Mouse (Mus musculus) hindbrain, postnatal 0 days (tissue): ENCODE measurements at regions not wholly inside any gene's neighbourhood (a gene's known extent, or its start where the extent isn't known, plus 50 kb on each side); places are given as distances from the start of the nearest gene placed in this dataset.

Source experiments
- ATAC-seq: fragments of 200-750 bp; cut with Nextera tagmentation; 2 replicates; pipeline ENCODE4 v1.8.0; 2017; ENCODE audit warnings: mild to moderate bottlenecking, moderate TSS enrichment, moderate library complexity
- DNase-seq: peaks from one replicate; pipeline ENCODE4 v3.0.0-alpha.2; 2015; ENCODE audit warnings: low spot score
- H3K27ac ChIP-seq: fragments of 300-500 bp; sonication (generic); 2 replicates; pipeline ENCODE4 v1.5.1; 2014; ENCODE audit warnings: mild to moderate bottlenecking
- H3K27me3 ChIP-seq: fragments of 300-500 bp; sonication (generic); 2 replicates; pipeline ENCODE4 v1.6.1; 2014; ENCODE audit warnings: low read length, mixed read lengths; ENCODE audit not compliant: insufficient read depth
- H3K36me3 ChIP-seq: fragments of 300-500 bp; sonication (generic); 2 replicates; pipeline ENCODE4 v1.6.1; 2014; ENCODE audit warnings: low read length, mixed read lengths; ENCODE audit not compliant: insufficient read depth
- H3K4me1 ChIP-seq: fragments of 300-500 bp; sonication (generic); 2 replicates; pipeline ENCODE4 v1.6.1; 2014; ENCODE audit warnings: antibody characterized with exemption, low read length, mixed read lengths; ENCODE audit not compliant: insufficient read depth
- H3K4me2 ChIP-seq: fragments of 300-500 bp; sonication (generic); 2 replicates; pipeline ENCODE4 v1.6.1; 2014; ENCODE audit warnings: low read depth, mild to moderate bottlenecking, low read length, moderate library complexity, mixed read lengths
- H3K4me3 ChIP-seq: fragments of 300-500 bp; sonication (generic); 2 replicates; pipeline ENCODE4 v1.5.1; 2014; ENCODE audit warnings: low read length
- H3K9ac ChIP-seq: fragments of 300-500 bp; sonication (generic); replicated peaks from 2 replicates; pipeline ENCODE4 v1.6.1; 2014; ENCODE audit warnings: mild to moderate bottlenecking, low read length, moderate library complexity, mixed read lengths
- H3K9me3 ChIP-seq: fragments of 300-500 bp; sonication (generic); 2 replicates; pipeline ENCODE4 v1.6.1; 2016; ENCODE audit warnings: low read length, mixed read lengths
- CTCF ChIP-seq: IDR thresholded peaks from 2 replicates; pipeline ENCODE4 v1.5.1; 2016; ENCODE audit warnings: antibody characterized with exemption, control low read depth, low read depth
- WGBS: fragments of 180-500 bp; shearing (Covaris S2); extraction: QIAGEN DNeasy Blood & Tissue Kit; methylation state at CpG from one replicate; pipeline ENCODE4 v1.1.7; 2014; 5-methylcytosine and 5-hydroxymethylcytosine counted together

DNA sequence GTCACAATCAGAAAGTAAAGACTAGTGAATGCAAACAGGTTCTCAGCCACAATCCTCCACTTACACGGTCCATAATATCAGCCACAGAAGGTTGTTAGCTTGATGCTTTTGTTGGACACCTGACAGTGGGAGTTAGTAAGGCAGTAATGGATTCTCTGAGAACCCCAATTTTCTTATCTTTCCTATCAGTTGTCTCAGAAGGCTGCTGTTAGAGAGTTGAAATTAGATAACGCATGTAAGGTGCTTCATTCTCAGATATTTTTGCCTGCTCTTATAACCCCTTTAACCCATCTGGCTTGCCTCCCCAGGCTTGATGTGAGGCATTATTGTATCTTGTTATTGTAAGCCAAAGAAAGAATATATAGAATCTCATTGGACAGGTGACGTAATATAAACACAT, 63.0 kb upstream of the Ube2e3 start:
- H3K27me3 ChIP-seq: no peaks in the 10 kb centered on the region
- WGBS: 94% methylated on average over 3 of the region's 3 CpGs
- H3K4me2 ChIP-seq: no peak overlapping the region

DNA sequence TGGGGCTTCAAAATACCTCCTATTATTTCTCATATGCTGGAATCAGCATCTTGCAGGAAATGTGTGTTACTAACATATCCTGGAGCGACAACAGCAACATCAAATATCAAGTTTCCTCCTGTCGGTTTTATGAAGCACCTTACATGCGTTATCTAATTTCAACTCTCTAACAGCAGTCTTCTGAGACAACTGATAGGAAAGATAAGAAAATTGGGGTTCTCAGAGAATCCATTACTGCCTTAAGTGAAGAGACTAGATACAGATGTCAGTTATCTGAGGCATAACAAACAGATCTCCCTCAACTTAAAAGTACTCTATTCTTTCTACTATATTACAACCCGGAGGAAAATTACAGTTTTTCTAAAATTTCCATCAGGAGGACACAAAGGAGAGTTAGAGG, 64.4 kb upstream of the Ube2e3 start:
- Histone ChIP-seq H3K9ac (no peak overlapping the region), H3K36me3 (no peaks in the 10 kb centered on the region), H3K9me3 (no peaks in the 10 kb centered on the region), H3K4me1 (no peaks in the 10 kb centered on the region), H3K27ac (no peak overlapping the region), H3K27me3 (no peaks in the 10 kb centered on the region), H3K4me3 (no peak overlapping the region), H3K4me2 (no peak overlapping the region)
- no peak for ATAC-seq
- WGBS: 83% methylated on average over 4 of the region's 4 CpGs
- DNase-seq: no peak
- TF ChIP-seq CTCF: no peak

More for the DNA sequence above, 63.0 kb upstream of the Ube2e3 start:
- Histone ChIP-seq H3K27ac (no peak overlapping the region), H3K9ac (no peak overlapping the region), H3K4me3 (no peak overlapping the region), H3K9me3 (no peaks in the 10 kb centered on the region), H3K4me1 (no peaks in the 10 kb centered on the region), H3K36me3 (no peaks in the 10 kb centered on the region)
- DNase-seq (no peak), ATAC-seq (no peak)
- no peak for TF ChIP-seq CTCF

DNA sequence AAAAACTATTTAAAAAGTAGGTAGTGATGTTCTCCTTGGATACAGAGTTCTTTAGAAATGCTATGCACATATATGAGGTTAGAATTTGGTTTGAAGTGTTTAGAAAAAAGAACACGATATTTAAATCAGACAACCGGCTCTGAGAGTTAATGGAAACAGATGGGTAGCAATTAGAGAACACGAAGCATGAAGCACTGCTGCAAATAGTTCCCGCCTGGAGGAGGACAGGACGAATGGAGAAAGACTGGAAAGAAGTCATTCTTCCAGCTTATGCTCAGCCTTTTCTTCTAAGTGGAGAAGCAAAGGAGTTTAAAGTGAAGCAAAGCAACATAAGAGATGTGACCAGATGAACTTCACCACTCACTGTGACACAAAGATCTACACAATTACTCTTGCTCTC, 72.5 kb upstream of the Ube2e3 start:
- no peak for TF ChIP-seq CTCF
- H3K36me3 ChIP-seq: no peaks in the 10 kb centered on the region
- H3K9me3 ChIP-seq: no peaks in the 10 kb centered on the region
- H3K27me3 ChIP-seq: no peaks in the 10 kb centered on the region
- no peak overlapping the region for H3K4me2 ChIP-seq
- no peak for DNase-seq
- no peak overlapping the region for H3K9ac ChIP-seq
- 71% methylated on average over 5 of the region's 5 CpGs for WGBS
- no peak overlapping the region for H3K27ac ChIP-seq
- ATAC-seq: no peak
- H3K4me1 ChIP-seq: no peaks in the 10 kb centered on the region
- no peak overlapping the region for H3K4me3 ChIP-seq

DNA sequence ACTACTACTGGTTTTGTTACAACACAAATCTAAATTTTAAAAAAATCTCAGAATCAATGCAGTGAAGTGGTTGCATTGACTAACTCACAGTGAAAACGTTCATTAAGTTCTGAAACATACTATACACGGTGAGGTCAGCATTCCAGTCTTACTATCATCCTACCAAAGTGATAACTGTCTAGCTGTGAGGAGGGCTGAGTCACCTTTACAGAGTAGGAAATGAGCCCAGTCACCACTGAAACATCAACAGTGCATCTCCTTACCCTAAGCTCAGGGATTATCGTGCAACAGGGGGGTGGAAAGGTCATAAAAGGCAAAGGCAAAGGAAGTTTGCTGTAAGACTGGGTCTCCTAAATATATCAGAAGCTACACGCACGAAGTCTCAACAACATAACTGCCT, 73.2 kb upstream of the Ube2e3 start:
- ATAC-seq (no peak), DNase-seq (no peak)
- Histone ChIP-seq H3K4me1 (no peaks in the 10 kb centered on the region), H3K4me3 (no peak overlapping the region), H3K9me3 (no peaks in the 10 kb centered on the region), H3K36me3 (no peaks in the 10 kb centered on the region), H3K27me3 (no peaks in the 10 kb centered on the region), H3K9ac (no peak overlapping the region), H3K27ac (no peak overlapping the region), H3K4me2 (no peak overlapping the region)
- WGBS: 85% methylated on average over 5 of the region's 5 CpGs
- TF ChIP-seq CTCF: no peak

GRCm38 (mm10) chr2:78789124-78789523, 78.8 kb upstream of the Ube2e3 start:
- 90% methylated on average over 5 of the region's 5 CpGs for WGBS
- no peak overlapping the region for H3K4me3 ChIP-seq
- H3K9me3 ChIP-seq: no peaks in the 10 kb centered on the region
- no peaks in the 10 kb centered on the region for H3K27me3 ChIP-seq
- H3K4me1 ChIP-seq: no peaks in the 10 kb centered on the region
- DNase-seq: no peak
- TF ChIP-seq CTCF: no peak
- no peak overlapping the region for H3K9ac ChIP-seq
- no peak overlapping the region for H3K27ac ChIP-seq
- no peak for ATAC-seq
- no peak overlapping the region for H3K4me2 ChIP-seq
- H3K36me3 ChIP-seq: no peaks in the 10 kb centered on the region

DNA sequence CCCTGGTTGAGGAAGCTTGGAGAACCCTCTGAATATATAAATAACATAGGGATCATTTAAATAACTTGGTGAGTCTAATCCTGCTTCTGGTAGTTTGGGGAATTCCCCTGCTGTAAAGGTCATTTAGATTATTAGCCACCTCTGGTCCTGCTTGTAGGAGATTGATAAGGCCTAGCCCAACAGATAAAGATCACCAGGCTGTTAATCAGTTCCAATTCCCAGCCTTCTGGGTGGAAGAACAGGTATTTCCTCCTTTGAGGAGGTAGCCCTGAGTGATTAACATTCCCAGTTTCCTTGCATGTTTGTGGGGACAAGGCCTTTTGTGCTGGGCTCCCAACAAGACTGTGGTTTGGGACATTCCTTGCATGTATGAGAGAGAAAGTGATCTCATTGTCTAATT, 79.7 kb upstream of the Ube2e3 start:
- DNase-seq: no peak
- ATAC-seq: no peak
- Histone ChIP-seq H3K36me3 (no peaks in the 10 kb centered on the region), H3K9ac (no peak overlapping the region), H3K4me2 (no peak overlapping the region), H3K27me3 (no peaks in the 10 kb centered on the region), H3K4me3 (no peak overlapping the region), H3K4me1 (no peaks in the 10 kb centered on the region), H3K9me3 (no peaks in the 10 kb centered on the region), H3K27ac (no peak overlapping the region)
- no peak for TF ChIP-seq CTCF

GRCm38 (mm10) chr2:78779949-78780348, 88.0 kb upstream of the Ube2e3 start:
- ATAC-seq (no peak), DNase-seq (no peak)
- 90% methylated on average over 3 of the region's 3 CpGs for WGBS

GRCm38 (mm10) chr2:78777589-78777988, 90.3 kb upstream of the Ube2e3 start:
- H3K4me3 ChIP-seq: no peak overlapping the region
- DNase-seq (no peak), ATAC-seq (no peak)
- TF ChIP-seq CTCF: no peak
- no peaks in the 10 kb centered on the region for H3K9me3 ChIP-seq
- H3K27ac ChIP-seq: no peak overlapping the region
- H3K4me1 ChIP-seq: no peaks in the 10 kb centered on the region
- no peaks in the 10 kb centered on the region for H3K27me3 ChIP-seq
- no peaks in the 10 kb centered on the region for H3K36me3 ChIP-seq
- H3K4me2 ChIP-seq: no peak overlapping the region
- H3K9ac ChIP-seq: no peak overlapping the region

More at GRCm38 (mm10) chr2:78779949-78780348, 88.0 kb upstream of the Ube2e3 start:
- H3K4me1 ChIP-seq: no peaks in the 10 kb centered on the region
- H3K9ac ChIP-seq: no peak overlapping the region
- no peaks in the 10 kb centered on the region for H3K27me3 ChIP-seq
- H3K4me2 ChIP-seq: no peak overlapping the region
- no peaks in the 10 kb centered on the region for H3K9me3 ChIP-seq
- H3K4me3 ChIP-seq: no peak overlapping the region
- no peak overlapping the region for H3K27ac ChIP-seq
- H3K36me3 ChIP-seq: no peaks in the 10 kb centered on the region
- TF ChIP-seq CTCF: no peak
